Mouse (Mus musculus) intestine, embryonic 14.5 days (tissue): Measurements from ENCODE around the gene Otogl. TPM values are rescaled to one million over a fixed set of nuclear protein-coding genes. Genes with fewer than 3 reads are reported as not detected.

Experiments used
- ATAC-seq: fragments of 200-750 bp; cut with Nextera tagmentation; replicated peaks from 2 replicates; pipeline ENCODE4 v1.8.0; 2017; ENCODE audit warnings: low read depth, moderate number of reproducible peaks, moderate TSS enrichment, moderate library complexity; ENCODE audit not compliant: low FRiP score, low TSS enrichment
- DNase-seq: peaks from one replicate; pipeline ENCODE4 v3.0.0-alpha.2; 2018; ENCODE audit warnings: low spot score
- H3K27ac ChIP-seq: fragments of 300-500 bp; sonication (generic); 2 replicates; pipeline ENCODE4 v1.5.1; 2014; ENCODE audit warnings: low read depth, mild to moderate bottlenecking, control low read depth
- H3K27me3 ChIP-seq: fragments of 300-500 bp; sonication (generic); replicated peaks from 2 replicates; pipeline ENCODE4 v1.6.1; 2014; ENCODE audit warnings: low read length, control low read depth; ENCODE audit not compliant: control insufficient read depth, insufficient read depth
- H3K36me3 ChIP-seq: fragments of 300-500 bp; sonication (generic); 2 replicates; pipeline ENCODE4 v1.6.1; 2014; ENCODE audit warnings: low read length, control low read depth; ENCODE audit not compliant: control insufficient read depth, insufficient read depth
- H3K4me1 ChIP-seq: fragments of 300-500 bp; sonication (generic); replicated peaks from 2 replicates; pipeline ENCODE4 v1.6.1; 2014; ENCODE audit warnings: low read length, control low read depth, mixed read lengths; ENCODE audit not compliant: control insufficient read depth, insufficient read depth
- H3K4me2 ChIP-seq: fragments of 300-500 bp; sonication (generic); 2 replicates; pipeline ENCODE4 v1.6.1; 2014; ENCODE audit warnings: low read length
- H3K4me3 ChIP-seq: fragments of 300-500 bp; sonication (generic); 2 replicates; pipeline ENCODE4 v1.5.1; 2014; ENCODE audit warnings: low read depth, low read length, control low read depth, mixed read lengths
- H3K9ac ChIP-seq: fragments of 300-500 bp; sonication (generic); 2 replicates; pipeline ENCODE4 v1.6.1; 2014; ENCODE audit warnings: mild to moderate bottlenecking, low read length
- H3K9me3 ChIP-seq: fragments of 300-500 bp; sonication (generic); 2 replicates; pipeline ENCODE4 v1.6.1; 2016; ENCODE audit warnings: low read length, control low read depth; ENCODE audit not compliant: control insufficient read depth
- WGBS: fragments of 180-500 bp; shearing (Covaris S2); extraction: QIAGEN DNeasy Blood & Tissue Kit; methylation state at CpG from one replicate; pipeline ENCODE4 v1.1.7; 2014; 5-methylcytosine and 5-hydroxymethylcytosine counted together
- polyA plus RNA-seq: library from polyadenylated mRNA; unstranded; fragments of >200 nt; fragmentation: Nextera tagmentation; extraction: Ambion mirVana; gene quantifications from 2 replicates; pipeline ENCODE4 v1.2.1, GENCODE M21; 2014

The Otogl gene
- polyA plus RNA-seq, 1 experiment from 2014 or later, result 0.31 TPM

DNA sequence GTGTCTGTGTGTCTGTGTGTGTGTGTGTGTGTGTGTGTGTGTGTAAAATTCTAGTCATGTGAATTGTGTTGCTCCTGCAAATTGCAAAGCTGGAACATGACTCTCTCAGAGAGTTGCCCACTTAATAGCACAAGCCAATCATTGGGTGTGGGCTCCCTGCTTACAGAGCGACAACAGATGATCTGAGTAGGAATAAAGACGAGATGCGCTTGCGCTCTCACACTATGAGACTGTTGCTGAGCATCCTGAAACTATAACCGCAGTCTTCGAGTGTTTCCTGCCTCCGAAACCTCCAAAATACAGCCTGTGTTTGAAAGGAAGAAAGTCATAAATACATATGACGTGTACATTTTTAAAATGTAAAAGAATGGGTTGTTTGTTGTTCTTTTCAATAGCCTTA, 43.0 kb downstream of the Otogl start:
- H3K27me3 ChIP-seq, result no peaks in the 10 kb centered on the region
- DNase-seq (no peak), ATAC-seq (no peak)
- no peaks in the 10 kb centered on the region for H3K9me3 ChIP-seq
- H3K36me3 ChIP-seq, result no peaks in the 10 kb centered on the region
- H3K9ac ChIP-seq, result no peak overlapping the region
- H3K4me3 ChIP-seq, result no peak overlapping the region
- H3K4me2 ChIP-seq, result no peak overlapping the region
- 90% methylated on average over 8 of the region's 8 CpGs for WGBS
- H3K27ac ChIP-seq, result no peak overlapping the region
- 0 out of 2 replicates have a peak, but pooled peaks cover 3% of the 10 kb centered on the region for H3K4me1 ChIP-seq

DNA sequence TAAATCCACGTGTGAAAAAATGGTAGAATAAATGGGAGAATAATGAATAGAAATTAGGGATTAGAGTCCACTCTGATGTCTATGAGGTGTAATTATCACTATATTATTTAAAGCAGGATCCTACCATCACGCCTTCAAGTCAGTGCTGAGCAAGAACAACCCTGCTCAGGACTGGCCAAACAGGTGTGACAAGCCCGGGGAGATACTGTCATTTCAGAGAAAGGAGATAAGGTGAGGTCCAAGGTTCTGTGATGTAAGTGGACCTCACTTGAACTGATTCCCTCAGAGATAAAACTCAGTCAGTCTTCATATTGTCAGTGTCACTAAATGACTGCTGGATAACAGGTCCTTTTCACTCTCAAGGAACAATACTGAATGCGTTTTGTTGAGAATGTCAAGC, 44.5 kb downstream of the Otogl start:
- Histone ChIP-seq H3K4me1 (0 out of 2 replicates have a peak, but pooled peaks cover 3% of the 10 kb centered on the region), H3K9ac (no peak overlapping the region), H3K4me2 (no peak overlapping the region), H3K9me3 (no peaks in the 10 kb centered on the region), H3K27ac (no peak overlapping the region), H3K36me3 (no peaks in the 10 kb centered on the region), H3K27me3 (no peaks in the 10 kb centered on the region), H3K4me3 (no peak overlapping the region)
- ATAC-seq, result no peak
- 74% methylated on average over 4 of the region's 4 CpGs for WGBS
- no peak for DNase-seq

DNA sequence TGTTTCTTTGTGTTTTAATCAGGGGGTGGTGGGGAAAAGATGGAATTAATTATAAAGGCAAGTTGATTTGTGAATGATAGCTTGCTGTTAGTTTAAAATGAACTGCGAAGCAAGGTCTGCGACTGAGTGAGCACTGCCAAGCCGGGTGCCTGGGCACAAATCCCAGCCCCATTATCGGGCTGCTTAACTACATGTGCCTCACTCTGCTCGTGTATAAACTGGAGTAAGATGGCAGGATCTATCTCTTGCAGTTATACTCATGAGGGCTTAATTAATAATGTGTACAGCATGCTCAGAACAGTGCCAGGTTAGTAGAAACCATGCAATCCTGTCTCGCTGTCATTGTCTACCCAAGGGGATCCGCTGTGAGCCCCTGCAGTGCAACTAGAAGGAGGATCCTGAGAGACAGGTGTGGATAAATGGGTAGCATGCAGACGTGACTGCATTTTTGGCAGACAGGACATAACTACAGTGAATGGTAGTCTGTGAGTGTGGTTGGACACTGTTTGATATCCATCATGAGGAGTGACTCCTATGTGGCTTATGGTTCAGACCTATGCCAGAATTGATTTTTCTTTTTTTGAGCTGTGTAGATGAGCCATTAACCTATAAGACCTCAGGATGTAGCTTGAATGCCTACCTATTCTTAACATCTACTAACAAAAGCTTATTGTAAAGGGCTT, 51.6 kb downstream of the Otogl start:
- ATAC-seq, result no peak
- 81% methylated on average over 8 of the region's 8 CpGs for WGBS
- no peak overlapping the region for H3K4me3 ChIP-seq
- no peaks in the 10 kb centered on the region for H3K9me3 ChIP-seq
- H3K4me1 ChIP-seq, result no peaks in the 10 kb centered on the region
- H3K4me2 ChIP-seq, result no peak overlapping the region
- H3K27ac ChIP-seq, result no peak overlapping the region
- H3K36me3 ChIP-seq, result no peaks in the 10 kb centered on the region
- no peak for DNase-seq
- H3K27me3 ChIP-seq, result no peaks in the 10 kb centered on the region
- no peak overlapping the region for H3K9ac ChIP-seq

DNA sequence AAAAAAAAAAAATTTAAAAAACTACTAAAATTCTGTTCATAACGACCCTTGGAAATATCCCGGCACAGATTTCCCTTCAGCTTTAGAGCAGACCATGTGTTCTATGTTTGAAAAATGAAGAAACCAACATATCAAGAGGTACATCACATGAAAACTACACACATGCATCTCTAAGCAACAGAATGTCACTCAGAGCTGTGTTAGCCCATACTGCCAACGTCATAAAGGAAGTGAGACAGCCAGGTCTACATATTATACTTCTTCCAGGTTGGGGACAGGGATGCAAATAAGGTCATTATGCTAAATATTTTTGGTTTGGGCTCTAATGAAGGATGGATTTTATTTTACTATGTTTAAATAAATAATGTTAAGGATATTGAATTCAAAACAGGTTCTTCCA, 52.7 kb downstream of the Otogl start:
- ATAC-seq, result no peak
- H3K9me3 ChIP-seq, result no peaks in the 10 kb centered on the region
- H3K4me3 ChIP-seq, result no peak overlapping the region
- no peaks in the 10 kb centered on the region for H3K36me3 ChIP-seq
- no peak overlapping the region for H3K4me2 ChIP-seq
- no peak overlapping the region for H3K27ac ChIP-seq
- no peaks in the 10 kb centered on the region for H3K27me3 ChIP-seq
- no peak overlapping the region for H3K9ac ChIP-seq
- H3K4me1 ChIP-seq, result no peaks in the 10 kb centered on the region
- no peak for DNase-seq
- 90% methylated on average over 3 of the region's 3 CpGs for WGBS

DNA sequence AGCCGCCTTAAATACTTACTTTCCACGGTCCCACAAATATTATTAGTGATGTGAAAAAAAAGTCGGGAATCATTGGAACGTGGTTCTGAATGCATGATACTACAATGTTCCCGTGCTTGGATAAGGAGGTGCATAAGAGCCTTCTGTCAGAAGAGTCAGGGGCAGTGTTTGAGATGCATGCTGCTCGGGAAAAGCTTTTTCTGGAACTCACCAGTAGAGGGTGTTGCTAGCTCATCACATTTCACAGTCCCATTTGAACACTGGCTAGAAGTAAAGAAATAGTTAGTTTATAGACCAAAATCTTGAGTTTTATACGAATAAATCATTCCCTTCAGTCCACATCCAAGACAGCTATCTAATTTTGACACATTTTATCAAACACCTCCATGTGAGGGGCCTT, 53.2 kb downstream of the Otogl start:
- H3K4me2 ChIP-seq, result no peak overlapping the region
- WGBS, result 31% methylated on average over 7 of the region's 7 CpGs
- H3K27me3 ChIP-seq, result no peaks in the 10 kb centered on the region
- no peak for ATAC-seq
- no peak overlapping the region for H3K27ac ChIP-seq
- DNase-seq, result no peak
- H3K9me3 ChIP-seq, result no peaks in the 10 kb centered on the region
- H3K4me3 ChIP-seq, result no peak overlapping the region
- H3K9ac ChIP-seq, result no peak overlapping the region
- no peaks in the 10 kb centered on the region for H3K36me3 ChIP-seq
- H3K4me1 ChIP-seq, result no peaks in the 10 kb centered on the region

DNA sequence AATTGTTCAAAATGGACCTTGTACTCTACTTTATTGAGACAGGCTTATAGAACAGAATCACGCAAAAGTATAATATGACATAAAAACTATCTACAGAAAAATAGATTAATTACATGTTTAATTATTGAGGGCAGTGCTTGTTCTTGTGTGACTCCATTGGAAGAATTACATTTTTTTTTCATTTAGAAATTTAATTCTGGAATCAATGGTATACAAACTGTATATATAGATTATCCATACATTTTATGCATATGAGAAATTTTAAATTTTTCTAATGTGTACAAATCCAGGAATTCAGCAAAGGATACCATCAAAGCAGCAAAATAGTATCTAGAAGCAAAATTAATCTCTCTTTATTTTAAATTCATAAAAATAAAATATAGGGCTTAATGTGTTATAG, 67.0 kb downstream of the Otogl start:
- H3K9ac ChIP-seq, result no peak overlapping the region
- ATAC-seq (no peak), DNase-seq (no peak)
- H3K27ac ChIP-seq, result no peak overlapping the region
- no peak overlapping the region for H3K4me2 ChIP-seq
- H3K36me3 ChIP-seq, result no peaks in the 10 kb centered on the region
- H3K27me3 ChIP-seq, result no peaks in the 10 kb centered on the region
- WGBS, result 97% methylated on average over 1 of the region's 1 CpGs
- H3K4me1 ChIP-seq, result no peaks in the 10 kb centered on the region
- no peak overlapping the region for H3K4me3 ChIP-seq
- no peaks in the 10 kb centered on the region for H3K9me3 ChIP-seq

DNA sequence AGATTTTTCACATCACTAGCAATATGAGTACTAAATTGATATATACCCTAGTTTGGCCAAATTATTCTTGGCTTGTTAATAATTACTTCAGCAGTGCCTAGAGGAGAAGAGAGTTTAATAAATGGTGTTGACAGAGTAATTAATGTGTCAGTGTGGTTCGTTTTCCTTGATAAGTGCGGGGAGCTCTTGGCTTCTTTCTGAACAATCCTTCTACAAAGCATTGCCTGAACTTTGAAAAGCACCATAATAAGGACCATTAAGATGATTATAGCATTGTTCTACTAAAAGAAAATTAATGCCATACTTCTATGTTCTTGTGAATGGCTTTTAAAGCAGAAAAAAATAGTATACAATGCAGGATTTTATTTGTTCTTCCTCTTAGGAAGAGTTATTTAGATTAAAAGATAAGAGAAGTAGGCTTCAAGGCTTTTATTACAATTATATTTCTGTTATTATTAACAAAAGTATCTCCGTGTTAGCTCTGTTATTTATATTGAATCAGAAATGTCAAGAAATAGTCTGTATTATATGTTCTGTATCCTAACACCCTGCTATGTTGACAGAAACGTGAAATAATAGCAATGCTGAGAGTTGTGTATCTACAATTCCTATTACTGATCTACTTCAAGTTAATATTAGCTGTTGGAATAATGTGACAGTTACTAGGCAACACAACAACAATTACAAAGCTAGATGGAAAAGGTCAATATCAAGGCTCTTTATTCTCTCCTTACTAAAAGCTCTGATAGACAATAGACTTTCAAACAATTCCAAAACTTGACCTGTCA, 77.3 kb downstream of the Otogl start:
- Histone ChIP-seq H3K36me3 (no peaks in the 10 kb centered on the region), H3K4me2 (no peak overlapping the region), H3K9ac (no peak overlapping the region), H3K27me3 (no peaks in the 10 kb centered on the region), H3K4me1 (no peaks in the 10 kb centered on the region), H3K27ac (no peak overlapping the region), H3K4me3 (no peak overlapping the region), H3K9me3 (peaks cover 6% of the 10 kb centered on the region; the same call in 1 of the 2 replicates)
- ATAC-seq, result no peak
- WGBS, result 72% methylated on average over 4 of the region's 4 CpGs
- no peak for DNase-seq

DNA sequence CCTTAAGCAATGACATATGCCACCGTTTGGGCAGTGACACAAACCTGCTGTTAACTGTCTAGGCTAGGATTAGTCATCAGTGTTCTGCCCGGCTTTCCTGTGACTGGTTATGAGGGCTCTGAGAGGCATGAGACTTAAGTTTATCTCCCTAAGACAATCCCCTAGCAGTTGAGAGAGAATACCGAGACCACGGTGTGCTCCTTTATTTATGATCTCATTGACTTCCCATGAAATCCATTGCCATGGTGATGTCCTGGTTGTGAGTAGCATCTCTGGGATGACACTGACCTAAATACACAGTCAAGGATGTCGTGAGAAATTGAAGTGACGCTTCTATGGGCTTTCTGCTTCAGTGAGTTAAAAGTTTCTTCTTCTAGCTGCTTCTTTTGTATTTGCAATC, 82.8 kb downstream of the Otogl start:
- Histone ChIP-seq H3K9ac (no peak overlapping the region), H3K27me3 (no peaks in the 10 kb centered on the region), H3K9me3 (no peaks in the 10 kb centered on the region), H3K4me3 (no peak overlapping the region), H3K36me3 (no peaks in the 10 kb centered on the region), H3K4me2 (no peak overlapping the region), H3K4me1 (no peaks in the 10 kb centered on the region), H3K27ac (no peak overlapping the region)
- no peak for ATAC-seq
- WGBS, result 78% methylated on average over 6 of the region's 6 CpGs
- DNase-seq, result no peak
